Mouse (Mus musculus) limb, embryonic 14.5 days (tissue): Measurements from ENCODE around the gene Eif4g3. TPM values are rescaled to one million over a fixed set of nuclear protein-coding genes. Genes with fewer than 3 reads are reported as not detected.
A peak's percentile ranks its signal among the peaks of the same experiment; 100 is the strongest.

Experiments
- ATAC-seq: fragments of 200-750 bp; cut with Nextera tagmentation; 2 replicates; pipeline ENCODE4 v1.8.0; 2017; ENCODE audit warnings: low read depth, moderate number of reproducible peaks, moderate TSS enrichment; ENCODE audit not compliant: low FRiP score
- DNase-seq: peaks from one replicate; pipeline ENCODE4 v3.0.0-alpha.2; 2015; ENCODE audit warnings: low spot score
- H3K27ac ChIP-seq: fragments of 300-500 bp; sonication (generic); replicated peaks from 2 replicates; pipeline ENCODE4 v1.5.1; 2014; ENCODE audit warnings: low read depth, mild to moderate bottlenecking, low read length, moderate library complexity, mixed read lengths
- H3K27me3 ChIP-seq: fragments of 300-500 bp; sonication (generic); 2 replicates; pipeline ENCODE4 v1.6.1; 2014; ENCODE audit warnings: low read length, mixed read lengths; ENCODE audit not compliant: control insufficient read depth, insufficient read depth
- H3K36me3 ChIP-seq: fragments of 300-500 bp; sonication (generic); 2 replicates; pipeline ENCODE4 v1.6.1; 2014; ENCODE audit warnings: mild to moderate bottlenecking, low read length, moderate library complexity, mixed read lengths; ENCODE audit not compliant: control insufficient read depth, insufficient read depth
- H3K4me1 ChIP-seq: fragments of 300-500 bp; sonication (generic); 2 replicates; pipeline ENCODE4 v1.6.1; 2014; ENCODE audit warnings: antibody characterized with exemption, low read length, mixed read lengths; ENCODE audit not compliant: control insufficient read depth, insufficient read depth
- H3K4me2 ChIP-seq: fragments of 300-500 bp; sonication (generic); replicated peaks from 2 replicates; pipeline ENCODE4 v1.6.1; 2014; ENCODE audit warnings: low read depth, mild to moderate bottlenecking, low read length, moderate library complexity; ENCODE audit not compliant: severe bottlenecking
- H3K4me3 ChIP-seq: fragments of 300-500 bp; sonication (generic); replicated peaks from 2 replicates; pipeline ENCODE4 v1.5.1; 2014; ENCODE audit warnings: low read length
- H3K9ac ChIP-seq: fragments of 300-500 bp; sonication (generic); 2 replicates; pipeline ENCODE4 v1.6.1; 2014; ENCODE audit warnings: mild to moderate bottlenecking, low read depth, low read length, moderate library complexity; ENCODE audit not compliant: severe bottlenecking
- H3K9me3 ChIP-seq: fragments of 300-500 bp; sonication (generic); 2 replicates; pipeline ENCODE4 v1.6.1; 2016; ENCODE audit warnings: low read length; ENCODE audit not compliant: control insufficient read depth
- POLR2A ChIP-seq: fragments of 200-500 bp; IDR thresholded peaks from 2 replicates; pipeline ENCODE4 v1.8.0; 2012; ENCODE audit warnings: inconsistent platforms, mild to moderate bottlenecking, moderate library complexity, borderline replicate concordance; ENCODE audit not compliant: insufficient read depth, insufficient read length; ENCODE audit errors: extremely low read depth
- WGBS: fragments of 180-500 bp; shearing (Covaris S2); extraction: QIAGEN DNeasy Blood & Tissue Kit; methylation state at CpG from one replicate; pipeline ENCODE4 v1.1.7; 2014; 5-methylcytosine and 5-hydroxymethylcytosine counted together
- polyA plus RNA-seq, 2 experiments: library from polyadenylated mRNA; depleted of rRNA in 1 of 2; stranded (reverse) in 1 of 2; unstranded in 1 of 2; fragments of >200 nt; fragmentation: Nextera tagmentation in 1 of 2; extraction: Ambion mirVana in 1 of 2; gene quantifications; 2 replicates each; pipeline versions ENCODE4 v1.2.1 to v1.2.3; 2012 to 2014

Gene Eif4g3
- polyA plus RNA-seq, 2 experiments = 38.7 to 106 TPM

GRCm38 (mm10) chr4:138133360-138133759, 140.5 kb downstream of the Eif4g3 start:
- Histone ChIP-seq H3K4me3 (no peak overlapping the region), H3K9ac (no peak overlapping the region), H3K27ac (no peak overlapping the region), H3K9me3 (no peaks in the 10 kb centered on the region), H3K36me3 (peaks cover 55% of the 10 kb centered on the region), H3K4me2 (no peak overlapping the region), H3K27me3 (no peaks in the 10 kb centered on the region), H3K4me1 (no peaks in the 10 kb centered on the region)
- WGBS = 95% methylated on average over 9 of the region's 9 CpGs
- no peak for DNase-seq
- TF ChIP-seq POLR2A = no peak
- no peak for ATAC-seq

DNA sequence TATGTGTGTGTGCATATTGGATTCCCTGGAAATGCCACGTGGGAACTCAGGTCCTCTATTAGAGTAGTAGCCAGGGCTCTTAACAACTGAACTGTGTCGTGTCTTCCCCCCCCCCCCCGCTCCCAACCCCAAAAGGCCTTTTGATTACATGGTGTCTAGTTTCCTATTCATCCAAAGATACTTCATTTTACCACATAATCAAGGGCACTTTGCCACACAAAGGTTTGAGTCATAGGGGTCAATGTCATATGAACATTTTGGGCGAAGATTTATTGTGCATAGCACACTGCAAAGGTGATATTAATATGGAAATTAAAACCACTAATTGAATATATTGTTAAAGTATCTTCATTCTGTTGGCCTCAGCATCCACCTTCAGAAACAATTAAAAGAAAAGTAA, 144.5 kb downstream of the Eif4g3 start:
- no peak for ATAC-seq
- Histone ChIP-seq H3K4me1 (no peaks in the 10 kb centered on the region), H3K27me3 (no peaks in the 10 kb centered on the region), H3K27ac (no peak overlapping the region), H3K36me3 (peaks cover 39% of the 10 kb centered on the region), H3K4me3 (no peak overlapping the region), H3K4me2 (no peak overlapping the region), H3K9me3 (no peaks in the 10 kb centered on the region), H3K9ac (no peak overlapping the region)
- no peak for DNase-seq
- 77% methylated on average over 4 of the region's 4 CpGs for WGBS
- TF ChIP-seq POLR2A = no peak

DNA sequence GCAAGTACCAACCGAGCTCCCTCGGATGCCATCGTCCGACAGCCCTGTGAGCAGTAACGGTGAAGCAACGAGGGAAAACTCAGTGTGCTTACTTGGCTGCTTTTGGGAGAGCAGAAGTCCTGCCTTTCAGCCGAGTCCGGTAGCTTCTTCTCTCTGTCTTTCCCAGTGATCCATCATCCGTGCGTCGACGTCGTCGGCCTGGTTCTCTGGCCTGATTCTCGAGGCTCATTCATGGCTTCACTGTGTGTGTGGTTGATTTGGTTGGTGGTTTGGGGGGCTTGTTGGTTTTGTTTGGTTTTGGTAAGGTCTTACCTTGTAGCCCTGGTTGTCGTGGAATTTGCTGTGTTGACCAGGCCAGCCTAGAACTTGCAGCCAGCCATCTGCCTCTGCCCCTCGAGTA, 145.0 kb downstream of the Eif4g3 start:
- H3K4me2 ChIP-seq = no peak overlapping the region
- H3K9me3 ChIP-seq = no peaks in the 10 kb centered on the region
- WGBS = 89% methylated on average over 17 of the region's 17 CpGs
- no peaks in the 10 kb centered on the region for H3K4me1 ChIP-seq
- ATAC-seq = no peak
- H3K9ac ChIP-seq = no peak overlapping the region
- no peak overlapping the region for H3K27ac ChIP-seq
- no peak for TF ChIP-seq POLR2A
- H3K4me3 ChIP-seq = no peak overlapping the region
- no peaks in the 10 kb centered on the region for H3K27me3 ChIP-seq
- no peak for DNase-seq
- peaks cover 35% of the 10 kb centered on the region for H3K36me3 ChIP-seq

DNA sequence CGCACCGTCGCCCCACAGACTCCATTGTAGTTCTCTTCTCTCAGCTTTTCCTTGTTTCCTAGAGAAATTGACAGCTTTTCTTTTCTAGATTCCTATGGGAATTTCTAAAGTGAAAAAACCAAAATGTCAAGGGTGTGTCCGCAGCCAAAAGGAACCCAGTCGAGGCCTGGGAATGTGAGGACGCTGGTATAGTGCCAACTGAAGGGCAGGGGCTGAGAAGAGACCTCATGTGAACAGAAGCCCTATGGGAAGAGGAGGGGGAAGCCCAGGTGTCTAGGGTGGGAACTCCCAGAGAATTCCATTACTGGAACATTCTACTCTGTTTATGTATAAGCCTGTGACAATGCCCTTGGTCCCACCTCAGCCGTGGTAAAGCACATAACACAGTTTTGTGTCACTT, 145.4 kb downstream of the Eif4g3 start:
- Histone ChIP-seq H3K9ac (no peak overlapping the region), H3K4me1 (no peaks in the 10 kb centered on the region), H3K4me3 (no peak overlapping the region), H3K9me3 (no peaks in the 10 kb centered on the region), H3K36me3 (peaks cover 31% of the 10 kb centered on the region), H3K27ac (no peak overlapping the region), H3K27me3 (no peaks in the 10 kb centered on the region), H3K4me2 (no peak overlapping the region)
- no peak for DNase-seq
- no peak for ATAC-seq
- WGBS = 90% methylated on average over 7 of the region's 7 CpGs
- TF ChIP-seq POLR2A = no peak

- Histone ChIP-seq H3K9me3 (no peaks in the 10 kb centered on the region), H3K27ac (0 out of 2 replicates have a peak overlapping the region, but pooled peaks have one; percentile 26), H3K4me3 (no peak overlapping the region), H3K4me2 (no peak overlapping the region), H3K9ac (no peak overlapping the region), H3K4me1 (no peaks in the 10 kb centered on the region), H3K36me3 (peaks cover 25% of the 10 kb centered on the region), H3K27me3 (no peaks in the 10 kb centered on the region)
- no peak for DNase-seq
- WGBS = 77% methylated on average over 7 of the region's 7 CpGs
- ATAC-seq = no peak
- no peak for TF ChIP-seq POLR2A
Observed at GRCm38 (mm10) chr4:138141358-138141757, 148.5 kb downstream of the Eif4g3 start.

DNA sequence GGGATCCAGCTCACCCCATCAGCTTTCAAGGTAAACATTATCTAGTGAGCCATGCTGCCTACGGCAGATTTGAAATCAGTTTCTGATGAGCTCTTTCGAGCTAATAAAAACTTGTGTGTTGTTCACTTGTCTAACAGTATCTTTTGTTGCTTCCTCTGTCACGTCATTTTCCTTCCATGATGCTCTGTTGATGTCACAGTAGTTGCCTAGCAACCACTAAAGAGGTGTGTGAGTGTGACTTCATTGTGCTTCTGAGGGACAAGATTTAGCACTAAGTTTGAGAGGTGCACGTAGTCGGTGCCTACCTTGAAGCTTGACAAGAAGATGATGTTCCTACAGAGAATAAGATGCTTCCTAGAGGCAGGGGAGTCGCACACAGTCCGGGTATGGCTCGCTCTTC, 154.4 kb downstream of the Eif4g3 start:
- Histone ChIP-seq H3K27ac (no peak overlapping the region), H3K4me1 (no peaks in the 10 kb centered on the region), H3K4me2 (no peak overlapping the region), H3K27me3 (no peaks in the 10 kb centered on the region), H3K36me3 (peaks cover 25% of the 10 kb centered on the region), H3K9me3 (no peaks in the 10 kb centered on the region), H3K4me3 (no peak overlapping the region), H3K9ac (no peak overlapping the region)
- ATAC-seq (no peak), DNase-seq (no peak)
- 89% methylated on average over 8 of the region's 8 CpGs for WGBS
- TF ChIP-seq POLR2A = no peak
